In genomic region chr3:65442946-65443345, GRCm38 (mm10) we compare ENCODE assay signal across 18 mouse cellular contexts. TPM values are rescaled to one million over a fixed set of nuclear protein-coding genes. Genes with fewer than 3 reads are reported as not detected.
DNase-seq lines count a peak whose midpoint lies in the region; ATAC-seq and TF ChIP-seq lines count a peak whose summit lies in the region.
"Had no signal": no experiment of that assay in that cellular context is flagged by ENCODE, and none has a peak within 500 bp of the region (broad histone marks: within the 10 kb centered on the region; RNA-seq: fewer than 3 reads in every experiment).

No protein-coding gene starts in this region.

- H3K36me3 ChIP-seq in kidney, postnatal 0 days (ENCODE audit: insufficient read depth, low read length) = no peaks in the 10 kb centered on the region
- no peaks in the 10 kb centered on the region for H3K36me3 ChIP-seq in neural tube, embryonic 13.5 days
- H3K36me3 ChIP-seq: forebrain, embryonic 10.5 days; heart, embryonic 10.5 days; kidney, embryonic 15.5 days; limb, embryonic 13.5 days; liver, embryonic 12.5 days; midbrain, embryonic 12.5 days; neural tube, embryonic 12.5 days had no signal

- H3K9me3 ChIP-seq in kidney, postnatal 0 days (replicated peaks; ENCODE audit: low read length) = no peaks in the 10 kb centered on the region
- H3K9me3 ChIP-seq in neural tube, embryonic 13.5 days = no peaks in the 10 kb centered on the region
- H3K9me3 ChIP-seq: forebrain, embryonic 10.5 days; heart, embryonic 10.5 days; kidney, embryonic 15.5 days; limb, embryonic 13.5 days; liver, embryonic 12.5 days; midbrain, embryonic 12.5 days; neural tube, embryonic 12.5 days had no signal

- peak; percentile 52 for DNase-seq in gastrocnemius, adult 2 months
- no peak for DNase-seq in gastrocnemius, postnatal 10 days
- peak; percentile 11 for DNase-seq in kidney, postnatal 0 days (ENCODE audit: low spot score)
- DNase-seq in kidney, adult 11 months = no peak
- DNase-seq in neural tube, embryonic 10.5 days (ENCODE audit: extremely low spot score, low spot score) = no peak
- DNase-seq in adrenal gland, postnatal 14 days = no peak
- DNase-seq: adrenal gland, postnatal 10 days; B cell, adult 2 months; cerebellum, postnatal 36 days; embryo, embryonic 11 days had no signal

- peak overlapping the region; percentile 89 for H3K27ac ChIP-seq in gastrocnemius, adult 2 months
- H3K27ac ChIP-seq in kidney, postnatal 0 days = no peak overlapping the region
- H3K27ac ChIP-seq in neural tube, embryonic 13.5 days (replicated peaks) = peak overlapping the region; percentile 59; the same call in 1 of the 2 replicates
- H3K27ac ChIP-seq: forebrain, embryonic 10.5 days; heart, embryonic 10.5 days; kidney, embryonic 15.5 days; limb, embryonic 13.5 days; liver, embryonic 12.5 days; midbrain, embryonic 12.5 days; neural tube, embryonic 12.5 days had no signal

- H3K4me3 ChIP-seq in gastrocnemius, adult 2 months = peak overlapping the region; percentile 46
- no peak overlapping the region for H3K4me3 ChIP-seq in kidney, postnatal 0 days (replicated peaks; ENCODE audit: low read depth, low read length)
- no peak overlapping the region for H3K4me3 ChIP-seq in neural tube, embryonic 13.5 days
- H3K4me3 ChIP-seq: forebrain, embryonic 10.5 days; heart, embryonic 10.5 days; kidney, embryonic 15.5 days; limb, embryonic 13.5 days; liver, embryonic 12.5 days; midbrain, embryonic 12.5 days; neural tube, embryonic 12.5 days had no signal

- no peak overlapping the region for H3K4me2 ChIP-seq in kidney, postnatal 0 days (ENCODE audit: low read length)
- no peak overlapping the region for H3K4me2 ChIP-seq in neural tube, embryonic 13.5 days
- H3K4me2 ChIP-seq: kidney, embryonic 15.5 days; limb, embryonic 13.5 days; liver, embryonic 12.5 days; midbrain, embryonic 12.5 days; neural tube, embryonic 12.5 days had no signal

- no peak overlapping the region for H3K9ac ChIP-seq in kidney, postnatal 0 days (ENCODE audit: low read depth, low read length)
- no peak overlapping the region for H3K9ac ChIP-seq in neural tube, embryonic 13.5 days
- H3K9ac ChIP-seq: kidney, embryonic 15.5 days; limb, embryonic 13.5 days; liver, embryonic 12.5 days; midbrain, embryonic 12.5 days; neural tube, embryonic 12.5 days had no signal

- H3K27me3 ChIP-seq in kidney, postnatal 0 days (ENCODE audit: insufficient read depth, low read length) = no peaks in the 10 kb centered on the region
- H3K27me3 ChIP-seq in neural tube, embryonic 13.5 days = no peaks in the 10 kb centered on the region
- H3K27me3 ChIP-seq: kidney, embryonic 15.5 days; limb, embryonic 13.5 days; liver, embryonic 12.5 days; midbrain, embryonic 12.5 days; neural tube, embryonic 12.5 days had no signal

- intact Hi-C loops in gastrocnemius, adult 2 months (cut with DNase I) = loop anchor here (2.0 kb wide), 1 partner anchor 52 kb away; no protein-coding TSS in a partner anchor

- no peak for TF ChIP-seq CTCF in gastrocnemius, adult 2 months (IDR thresholded peaks at IDR 0.05)
- no peak for TF ChIP-seq CTCF in kidney, postnatal 0 days (IDR thresholded peaks at IDR 0.05; ENCODE audit: low read depth)

- H3K4me1 ChIP-seq in kidney, postnatal 0 days (replicated peaks; ENCODE audit: insufficient read depth, low read length) = no peaks in the 10 kb centered on the region
- H3K4me1 ChIP-seq in neural tube, embryonic 13.5 days (replicated peaks) = peaks cover 33% of the 10 kb centered on the region
- H3K4me1 ChIP-seq: liver, embryonic 12.5 days had no signal

- WGBS in kidney, postnatal 0 days = 42% methylated on average over 8 of the region's 8 CpGs
- 71% methylated on average over 8 of the region's 8 CpGs for WGBS in neural tube, embryonic 13.5 days

- ATAC-seq in kidney, postnatal 0 days (replicated peaks; ENCODE audit: low FRiP score, low read depth) = no peak
- ATAC-seq in neural tube, embryonic 13.5 days (ENCODE audit: low read depth) = no peak
- ATAC-seq: liver, embryonic 12.5 days had no signal

RNA-seq across cellular contexts. Expression of gene Ssr3, which starts 50.5 kb away (rescaled TPM):
- 100 to 1,000 TPM; 135 to 154 TPM for total RNA-seq in gastrocnemius, adult 2 months (2021)
- 100 to 1,000 TPM; 194 to 210 TPM for total RNA-seq in gastrocnemius, postnatal 10 days (2021)
- polyA plus RNA-seq in kidney, postnatal 0 days (2015; fragmentation: Nextera tagmentation; extraction: Ambion mirVana) = 255 and 275 TPM in 2 replicates
- polyA plus RNA-seq in neural tube, embryonic 13.5 days (2015; fragmentation: Nextera tagmentation; extraction: Ambion mirVana) = 163 and 188 TPM in 2 replicates
- total RNA-seq in adrenal gland, postnatal 14 days (2021) = 168 and 188 TPM in 2 replicates

Comparison
In these comparisons a context has a peak if more than half of its experiments do, and no peak if none do; other contexts are left out.
1. DNase-seq: peak in gastrocnemius, adult 2 months (single experiment) and kidney, postnatal 0 days (single experiment); none in gastrocnemius, postnatal 10 days (single experiment), kidney, adult 11 months (single experiment), neural tube, embryonic 10.5 days (single experiment) and adrenal gland, postnatal 14 days (single experiment).